Mouse (Mus musculus): ENCODE results near the gene Prpf3.

DNA sequence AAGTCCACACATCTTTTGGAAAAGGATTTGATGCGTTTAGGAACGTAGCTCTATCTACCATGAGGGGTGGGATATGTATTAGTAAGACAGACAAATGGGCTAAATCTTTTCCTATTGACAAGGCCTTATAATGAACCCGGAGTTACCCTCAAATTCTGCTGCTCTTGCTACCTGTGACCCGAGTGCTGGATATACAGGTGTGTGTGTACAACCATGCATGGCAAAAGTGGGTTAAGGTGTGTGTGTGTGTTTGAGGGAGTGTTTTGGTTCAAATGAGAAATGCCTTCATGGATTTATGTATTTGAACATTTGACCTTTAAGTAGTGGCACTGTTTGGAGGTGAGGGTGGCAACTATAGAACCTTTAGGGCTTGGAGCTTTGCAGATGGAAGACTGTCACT, 26.6 kb downstream of the Prpf3 start:
- TF ChIP-seq POLR2A (IDR thresholded peaks at IDR 0.05; ENCODE audit: control insufficient read depth, low read depth, low read length) = no peak
- TF ChIP-seq CTCF (IDR thresholded peaks at IDR 0.05; ENCODE audit: control insufficient read depth, insufficient read depth, insufficient replicate concordance, low read depth, low read length) = no peak
